8 mouse cellular contexts compared by ENCODE assay signal in the genomic region with DNA sequence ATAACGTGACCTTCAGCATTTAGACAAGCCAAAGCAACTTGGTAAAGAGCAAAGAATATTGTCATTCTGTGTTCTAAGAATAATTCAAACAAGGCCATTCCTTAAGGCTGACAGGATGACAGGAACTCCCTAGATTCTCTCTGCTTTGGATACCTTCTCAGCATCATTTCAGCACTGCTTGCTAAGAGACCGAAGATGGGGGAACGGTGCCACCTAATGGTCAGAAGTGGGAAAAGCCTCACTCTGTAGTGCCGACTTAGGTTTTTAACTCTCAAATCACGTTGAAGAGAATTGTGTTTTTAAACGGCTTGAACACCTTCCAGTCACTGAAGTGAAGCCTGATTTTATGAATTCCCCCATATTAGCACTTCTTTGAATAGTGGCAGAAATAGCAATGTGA.
DNase-seq lines count a peak whose midpoint lies in the region; ATAC-seq and TF ChIP-seq lines count a peak whose summit lies in the region.

No protein-coding gene starts in this region.

- H3K36me3 ChIP-seq in embryonic facial prominence, embryonic 14.5 days (ENCODE audit: control insufficient read depth, insufficient read depth, low read length): no peaks in the 10 kb centered on the region
- H3K36me3 ChIP-seq in hindbrain, embryonic 12.5 days: no peaks in the 10 kb centered on the region
- no peaks in the 10 kb centered on the region for H3K36me3 ChIP-seq in lung, postnatal 0 days (ENCODE audit: insufficient read depth, low read length)

- no peak for TF ChIP-seq POLR2A in bone marrow, adult 2 months (IDR thresholded peaks at IDR 0.05; ENCODE audit: borderline replicate concordance, control insufficient read depth, low read depth, low read length)

- peak; percentile 80 for ATAC-seq in embryonic facial prominence, embryonic 14.5 days (ENCODE audit: low read depth)
- peak; percentile 91 for ATAC-seq in hindbrain, embryonic 12.5 days (ENCODE audit: low FRiP score)
- ATAC-seq in lung, postnatal 0 days: no peak
- no peak for ATAC-seq in erythroid progenitor cell, adult 5-6 weeks (replicated peaks; ENCODE audit: low FRiP score, poor library complexity, severe bottlenecking)

- no peaks in the 10 kb centered on the region for H3K4me1 ChIP-seq in bone marrow, adult 2 months (ENCODE audit: control insufficient read depth, insufficient read depth, low read length)
- no peaks in the 10 kb centered on the region for H3K4me1 ChIP-seq in embryonic facial prominence, embryonic 14.5 days (ENCODE audit: control insufficient read depth, insufficient read depth, low read length)
- no peaks in the 10 kb centered on the region for H3K4me1 ChIP-seq in hindbrain, embryonic 12.5 days
- no peaks in the 10 kb centered on the region for H3K4me1 ChIP-seq in lung, postnatal 0 days (ENCODE audit: insufficient read depth, low read depth, low read length)

- no peak overlapping the region for H3K4me3 ChIP-seq in bone marrow, adult 2 months (replicated peaks; ENCODE audit: control insufficient read depth, low read depth, low read length)
- H3K4me3 ChIP-seq in embryonic facial prominence, embryonic 14.5 days (ENCODE audit: low read depth, low read length): no peak overlapping the region
- H3K4me3 ChIP-seq in hindbrain, embryonic 12.5 days: no peak overlapping the region
- H3K4me3 ChIP-seq in lung, postnatal 0 days (ENCODE audit: low read depth, low read length): no peak overlapping the region

- no peak overlapping the region for H3K27ac ChIP-seq in bone marrow, adult 2 months (ENCODE audit: control insufficient read depth, insufficient read depth, low read depth, low read length, poor library complexity)
- H3K27ac ChIP-seq in embryonic facial prominence, embryonic 14.5 days (replicated peaks; ENCODE audit: low read depth, low read length): no peak overlapping the region
- no peak overlapping the region for H3K27ac ChIP-seq in hindbrain, embryonic 12.5 days
- no peak overlapping the region for H3K27ac ChIP-seq in lung, postnatal 0 days (ENCODE audit: low read length)

- H3K4me2 ChIP-seq in embryonic facial prominence, embryonic 14.5 days (ENCODE audit: low read depth, low read length): no peak overlapping the region
- H3K4me2 ChIP-seq in hindbrain, embryonic 12.5 days (replicated peaks): no peak overlapping the region
- H3K4me2 ChIP-seq in lung, postnatal 0 days (replicated peaks; ENCODE audit: low read depth, low read length): no peak overlapping the region

- H3K27me3 ChIP-seq in embryonic facial prominence, embryonic 14.5 days (replicated peaks; ENCODE audit: control insufficient read depth, insufficient read depth, low read length): peaks cover 6% of the 10 kb centered on the region
- peaks cover 4% of the 10 kb centered on the region; the same call in 1 of the 2 replicates for H3K27me3 ChIP-seq in hindbrain, embryonic 12.5 days
- no peaks in the 10 kb centered on the region for H3K27me3 ChIP-seq in lung, postnatal 0 days (replicated peaks; ENCODE audit: insufficient read depth, low read length)

- no peak for TF ChIP-seq EP300 in lung, postnatal 0 days (IDR thresholded peaks at IDR 0.05)

- peak; percentile 43 for DNase-seq in MN1 (ENCODE audit: low spot score)
- peak; percentile 81 for DNase-seq in embryonic facial prominence, embryonic 14.5 days (ENCODE audit: low spot score)
- peak; percentile 70 to 84 for DNase-seq in layer of hippocampus, adult 8-10 months (ENCODE audit: low spot score in 2 of 2)
- peak; percentile 71 for DNase-seq in lung, postnatal 0 days (ENCODE audit: low spot score)
- DNase-seq in retina, postnatal 1 day: peak; percentile 85

- 0 out of 2 replicates have a peak, but pooled peaks have one; percentile 9 for TF ChIP-seq CTCF in bone marrow, adult 2 months (IDR thresholded peaks at IDR 0.05; ENCODE audit: control insufficient read depth, insufficient read depth, low read length)
- TF ChIP-seq CTCF in lung, postnatal 0 days (IDR thresholded peaks at IDR 0.05): peak; percentile 90

- no peaks in the 10 kb centered on the region for H3K9me3 ChIP-seq in embryonic facial prominence, embryonic 14.5 days (ENCODE audit: control insufficient read depth, low read length)
- no peaks in the 10 kb centered on the region for H3K9me3 ChIP-seq in hindbrain, embryonic 12.5 days (replicated peaks)
- H3K9me3 ChIP-seq in lung, postnatal 0 days (ENCODE audit: low read length): no peaks in the 10 kb centered on the region

- no peak overlapping the region for H3K9ac ChIP-seq in embryonic facial prominence, embryonic 14.5 days (ENCODE audit: low read depth, low read length)
- no peak overlapping the region for H3K9ac ChIP-seq in hindbrain, embryonic 12.5 days
- H3K9ac ChIP-seq in lung, postnatal 0 days (replicated peaks; ENCODE audit: low read depth): no peak overlapping the region

- 12% methylated on average over 6 of the region's 6 CpGs for WGBS in bone marrow, adult 2 months
- WGBS in embryonic facial prominence, embryonic 14.5 days: 6% methylated on average over 6 of the region's 6 CpGs
- WGBS in hindbrain, embryonic 12.5 days: 11% methylated on average over 6 of the region's 6 CpGs
- WGBS in lung, postnatal 0 days: 9% methylated on average over 6 of the region's 6 CpGs

Comparison
In these comparisons a context has a peak if more than half of its experiments do, and no peak if none do; other contexts are left out.
1. ATAC-seq: peak in embryonic facial prominence, embryonic 14.5 days (single experiment) and hindbrain, embryonic 12.5 days (single experiment); none in lung, postnatal 0 days (single experiment) and erythroid progenitor cell, adult 5-6 weeks (single experiment).
2. Peak in every context shown above with its lines, with median percentiles within 50 percentile points of each other: DNase-seq.